Mouse (Mus musculus): ENCODE data around the gene Pigh. TPM values are rescaled to one million over a fixed set of nuclear protein-coding genes. Genes with fewer than 3 reads are reported as not detected.

Gene Pigh
- total and polyA plus RNA-seq, 3 experiments = 14.7 to 60.1 (median 47.3) TPM

DNA sequence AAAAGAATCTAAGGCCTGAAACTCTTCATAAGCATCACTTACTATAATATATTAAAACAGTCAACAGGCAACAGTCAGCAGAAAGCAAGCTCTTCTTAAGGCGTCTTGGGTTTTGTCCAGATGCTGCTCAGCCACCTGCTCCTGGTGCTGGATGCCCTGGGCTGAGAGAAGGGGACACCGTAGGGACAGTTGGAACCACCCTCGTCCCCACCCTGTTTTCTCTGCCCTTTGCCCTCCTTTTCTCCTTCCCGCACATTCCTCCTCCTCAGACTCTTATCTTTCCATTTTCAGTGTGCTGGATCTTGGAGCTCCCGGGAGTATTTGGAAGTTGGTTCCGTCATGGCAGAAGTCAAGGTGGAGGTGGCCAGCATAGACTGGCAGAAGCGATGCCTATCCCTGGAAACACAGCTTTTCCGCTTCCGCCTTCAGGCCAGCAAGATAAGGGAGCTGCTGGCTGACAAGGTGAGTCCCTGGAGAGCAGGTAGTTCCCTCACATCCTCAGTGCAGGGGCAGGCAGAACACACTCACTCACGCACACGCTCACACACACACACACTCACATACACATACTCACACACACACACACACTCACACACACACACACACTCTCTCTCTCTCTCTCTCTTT, 49.1 kb downstream of the Pigh start:
- no peaks in the 10 kb centered on the region for H3K36me3 ChIP-seq (replicated peaks)
- peaks cover 28% of the 10 kb centered on the region for H3K27me3 ChIP-seq (ENCODE audit: insufficient read depth, low read length)
- H3K9me3 ChIP-seq (replicated peaks) = no peaks in the 10 kb centered on the region
- DNase-seq (ENCODE audit: low spot score) (no peak), ATAC-seq (ENCODE audit: extremely low read depth, insufficient number of reproducible peaks, low FRiP score, poor library complexity, severe bottlenecking) (no peak)
- peaks cover 7% of the 10 kb centered on the region for H3K4me1 ChIP-seq (ENCODE audit: insufficient read depth, low read depth, low read length)
- TF ChIP-seq GATA2 (IDR thresholded peaks at IDR 0.05; ENCODE audit: borderline replicate concordance, low read depth, low read length) = no peak
- no peak for TF ChIP-seq TAL1 (conservative IDR thresholded peaks at IDR 0.05; ENCODE audit: low read depth, low read length)
- TF ChIP-seq POLR2AphosphoS5 (IDR thresholded peaks at IDR 0.05; ENCODE audit: insufficient replicate concordance, low read depth, low read length) = no peak
- TF ChIP-seq GATA1 (IDR thresholded peaks at IDR 0.05; ENCODE audit: borderline replicate concordance, low read length) = no peak
- no peak for TF ChIP-seq CTCF (IDR thresholded peaks at IDR 0.05; ENCODE audit: low read depth, low read length)
- no peak overlapping the region for H3K4me3 ChIP-seq (ENCODE audit: low read depth, low read length)

- ATAC-seq (ENCODE audit: extremely low read depth, insufficient number of reproducible peaks, low FRiP score, poor library complexity, severe bottlenecking) = no peak
- no peaks in the 10 kb centered on the region for H3K36me3 ChIP-seq (replicated peaks)
- H3K27me3 ChIP-seq (ENCODE audit: insufficient read depth, low read length) = peaks cover 25% of the 10 kb centered on the region
- H3K9me3 ChIP-seq (replicated peaks) = no peaks in the 10 kb centered on the region
- TF ChIP-seq GATA2 (IDR thresholded peaks at IDR 0.05; ENCODE audit: borderline replicate concordance, low read depth, low read length) (no peak), TAL1 (conservative IDR thresholded peaks at IDR 0.05; ENCODE audit: low read depth, low read length) (no peak), CTCF (IDR thresholded peaks at IDR 0.05; ENCODE audit: low read depth, low read length) (no peak), POLR2AphosphoS5 (IDR thresholded peaks at IDR 0.05; ENCODE audit: insufficient replicate concordance, low read depth, low read length) (no peak), GATA1 (IDR thresholded peaks at IDR 0.05; ENCODE audit: borderline replicate concordance, low read length) (no peak)
- no peak for DNase-seq (ENCODE audit: low spot score)
- H3K4me1 ChIP-seq (ENCODE audit: insufficient read depth, low read depth, low read length) = peaks cover 7% of the 10 kb centered on the region
- H3K4me3 ChIP-seq (ENCODE audit: low read depth, low read length) = no peak overlapping the region
Observed at GRCm38 (mm10) chr12:79039708-79040107, 49.7 kb downstream of the Pigh start.

GRCm38 (mm10) chr12:79035349-79035748, 54.1 kb downstream of the Pigh start:
- H3K27me3 ChIP-seq (ENCODE audit: insufficient read depth, low read length) = peaks cover 27% of the 10 kb centered on the region
- no peak for TF ChIP-seq GATA2 (IDR thresholded peaks at IDR 0.05; ENCODE audit: borderline replicate concordance, low read depth, low read length)
- TF ChIP-seq POLR2AphosphoS5 (IDR thresholded peaks at IDR 0.05; ENCODE audit: insufficient replicate concordance, low read depth, low read length) = no peak
- TF ChIP-seq CTCF (IDR thresholded peaks at IDR 0.05; ENCODE audit: low read depth, low read length) = no peak
- TF ChIP-seq GATA1 (IDR thresholded peaks at IDR 0.05; ENCODE audit: borderline replicate concordance, low read length) = no peak
- no peak for TF ChIP-seq TAL1 (conservative IDR thresholded peaks at IDR 0.05; ENCODE audit: low read depth, low read length)
- DNase-seq (ENCODE audit: low spot score) (no peak), ATAC-seq (ENCODE audit: extremely low read depth, insufficient number of reproducible peaks, low FRiP score, poor library complexity, severe bottlenecking) (no peak)
- H3K4me3 ChIP-seq (ENCODE audit: low read depth, low read length) = no peak overlapping the region
- H3K9me3 ChIP-seq (replicated peaks) = no peaks in the 10 kb centered on the region
- no peaks in the 10 kb centered on the region for H3K4me1 ChIP-seq (ENCODE audit: insufficient read depth, low read depth, low read length)
- no peaks in the 10 kb centered on the region for H3K36me3 ChIP-seq (replicated peaks)

DNA sequence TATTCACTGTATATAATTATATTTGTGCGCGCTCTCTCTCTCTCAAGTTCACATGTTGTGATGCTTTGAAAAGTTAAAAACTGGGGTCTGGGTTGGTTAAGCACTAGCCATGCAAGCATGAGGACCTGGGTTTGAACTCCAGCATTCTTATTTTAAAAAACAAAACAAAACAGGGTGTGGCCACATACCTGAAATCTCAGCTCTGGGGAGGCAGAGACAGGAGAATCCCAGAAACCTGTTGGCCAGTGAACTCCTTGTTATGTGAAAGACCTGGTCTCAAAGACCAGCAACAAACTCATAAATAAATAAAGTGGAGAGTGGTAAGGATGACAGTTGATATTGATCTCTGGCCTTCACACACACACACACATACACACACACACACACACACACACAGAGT, 55.1 kb downstream of the Pigh start:
- Histone ChIP-seq H3K27me3 (ENCODE audit: insufficient read depth, low read length) (peaks cover 30% of the 10 kb centered on the region), H3K4me1 (ENCODE audit: insufficient read depth, low read depth, low read length) (peaks cover 4% of the 10 kb centered on the region), H3K9me3 (replicated peaks) (no peaks in the 10 kb centered on the region), H3K36me3 (replicated peaks) (no peaks in the 10 kb centered on the region), H3K4me3 (ENCODE audit: low read depth, low read length) (no peak overlapping the region)
- DNase-seq (ENCODE audit: low spot score) = no peak
- TF ChIP-seq CTCF (IDR thresholded peaks at IDR 0.05; ENCODE audit: low read depth, low read length) (no peak), GATA2 (IDR thresholded peaks at IDR 0.05; ENCODE audit: borderline replicate concordance, low read depth, low read length) (no peak), TAL1 (conservative IDR thresholded peaks at IDR 0.05; ENCODE audit: low read depth, low read length) (no peak), GATA1 (IDR thresholded peaks at IDR 0.05; ENCODE audit: borderline replicate concordance, low read length) (no peak), POLR2AphosphoS5 (IDR thresholded peaks at IDR 0.05; ENCODE audit: insufficient replicate concordance, low read depth, low read length) (no peak)
- ATAC-seq (ENCODE audit: extremely low read depth, insufficient number of reproducible peaks, low FRiP score, poor library complexity, severe bottlenecking) = no peak

Other genes starting within 250 kb of the Pigh start
- gene Atp6v1d, start 228.0 kb downstream of the Pigh start, total RNA-seq (2014; fragmentation: Nextera tagmentation) = 114 and 119 TPM in 2 replicates
- gene Atp6v1d, start 228.0 kb downstream of the Pigh start, total RNA-seq (2017) = 140 and 149 TPM in 2 replicates
- gene Atp6v1d, start 228.0 kb downstream of the Pigh start, polyA plus RNA-seq (2012) = 7.1 and 10.0 TPM in 2 replicates
- 332 and 357 TPM in 2 replicates for gene Eif2s1, start 227.8 kb downstream of the Pigh start, total RNA-seq (2014; fragmentation: Nextera tagmentation)
- gene Eif2s1, start 227.8 kb downstream of the Pigh start, total RNA-seq (2017) = 191 and 198 TPM in 2 replicates
- gene Eif2s1, start 227.8 kb downstream of the Pigh start, polyA plus RNA-seq (2012) = 43.4 and 52.3 TPM in 2 replicates
- gene Plek2, start 182.7 kb downstream of the Pigh start, total RNA-seq (2014; fragmentation: Nextera tagmentation) = not detected in 2 replicates
- gene Plek2, start 182.7 kb downstream of the Pigh start, total RNA-seq (2017) = not detected in 2 replicates
- gene Plek2, start 182.7 kb downstream of the Pigh start, polyA plus RNA-seq (2012) = not detected in 2 replicates
- gene Tmem229b, start 82.0 kb downstream of the Pigh start, total RNA-seq (2014; fragmentation: Nextera tagmentation) = 9.4 and 13.7 TPM in 2 replicates
- 26.6 and 34.8 TPM in 2 replicates for gene Tmem229b, start 82.0 kb downstream of the Pigh start, total RNA-seq (2017)
- 9.5 and 12.4 TPM in 2 replicates for gene Tmem229b, start 82.0 kb downstream of the Pigh start, polyA plus RNA-seq (2012)
- not detected in 2 replicates for gene Plekhh1, start 60.5 kb downstream of the Pigh start, total RNA-seq (2014; fragmentation: Nextera tagmentation)
- 0.17 and 0.44 TPM in 2 replicates for gene Plekhh1, start 60.5 kb downstream of the Pigh start, total RNA-seq (2017)
- 0.02 TPM in 2 replicates for gene Plekhh1, start 60.5 kb downstream of the Pigh start, polyA plus RNA-seq (2012)
- 0.75 TPM in 1 of 2 replicates, not detected in the other for gene Arg2, start 41.1 kb upstream of the Pigh start, total RNA-seq (2014; fragmentation: Nextera tagmentation)
- 0.52 TPM in 1 of 2 replicates, not detected in the other for gene Arg2, start 41.1 kb upstream of the Pigh start, total RNA-seq (2017)
- gene Arg2, start 41.1 kb upstream of the Pigh start, polyA plus RNA-seq (2012) = not detected in 2 replicates
- gene Vti1b, start 83.0 kb upstream of the Pigh start, total RNA-seq (2014; fragmentation: Nextera tagmentation) = 25.8 and 26.0 TPM in 2 replicates
- 210 and 233 TPM in 2 replicates for gene Vti1b, start 83.0 kb upstream of the Pigh start, total RNA-seq (2017)
- gene Vti1b, start 83.0 kb upstream of the Pigh start, polyA plus RNA-seq (2012) = 80.7 and 82.8 TPM in 2 replicates
- gene Rdh11, start 102.6 kb upstream of the Pigh start, total RNA-seq (2014; fragmentation: Nextera tagmentation) = 26.5 and 49.6 TPM in 2 replicates
- gene Rdh11, start 102.6 kb upstream of the Pigh start, total RNA-seq (2017) = 55.6 and 58.1 TPM in 2 replicates
- gene Rdh11, start 102.6 kb upstream of the Pigh start, polyA plus RNA-seq (2012) = 1.4 and 1.5 TPM in 2 replicates
- gene Rdh12, start 119.3 kb upstream of the Pigh start, total RNA-seq (2014; fragmentation: Nextera tagmentation) = not detected in 2 replicates
- gene Rdh12, start 119.3 kb upstream of the Pigh start, total RNA-seq (2017) = 0.12 and 0.27 TPM in 2 replicates
- gene Rdh12, start 119.3 kb upstream of the Pigh start, polyA plus RNA-seq (2012) = not detected in 2 replicates
- gene Zfyve26, start 206.7 kb upstream of the Pigh start, total RNA-seq (2014; fragmentation: Nextera tagmentation) = 79.0 and 93.5 TPM in 2 replicates
- 45.6 and 52.3 TPM in 2 replicates for gene Zfyve26, start 206.7 kb upstream of the Pigh start, total RNA-seq (2017)
- 5.7 and 9.6 TPM in 2 replicates for gene Zfyve26, start 206.7 kb upstream of the Pigh start, polyA plus RNA-seq (2012)
- gene Rad51b, start 207.6 kb upstream of the Pigh start, total RNA-seq (2014; fragmentation: Nextera tagmentation) = 45.5 and 47.7 TPM in 2 replicates
- 19.4 and 22.0 TPM in 2 replicates for gene Rad51b, start 207.6 kb upstream of the Pigh start, total RNA-seq (2017)
- 1.2 and 1.6 TPM in 2 replicates for gene Rad51b, start 207.6 kb upstream of the Pigh start, polyA plus RNA-seq (2012)

All from G1E (cell line).